Mouse (Mus musculus) spleen, embryonic (tissue): ENCODE results near the gene Dock2.

Experiments
- CTCF ChIA-PET: fragments of 350-600 bp; sonication (Branson Sonifier 250); formaldehyde crosslinking; loops from one replicate; lab custom pipeline; 2022; lab: Charles Lee

Gene Dock2

GRCm38 (mm10) chr11:34356109-34356508 is 427.6 kb downstream of the Dock2 start:
- CTCF ChIA-PET = no interaction called here

- CTCF ChIA-PET = no interaction called here
These were observed 428.3 kb downstream of the Dock2 start for GRCm38 (mm10) chr11:34355406-34355805.

GRCm38 (mm10) chr11:34349453-34350056 is 434.1 kb downstream of the Dock2 start:
- CTCF ChIA-PET = no interaction called here

GRCm38 (mm10) chr11:34348287-34348918 is 435.3 kb downstream of the Dock2 start:
- CTCF ChIA-PET = interaction anchor here (0.7 kb wide), 1 partner anchor 95 kb away, joined by 4 read pairs; no protein-coding TSS in a partner anchor

DNA sequence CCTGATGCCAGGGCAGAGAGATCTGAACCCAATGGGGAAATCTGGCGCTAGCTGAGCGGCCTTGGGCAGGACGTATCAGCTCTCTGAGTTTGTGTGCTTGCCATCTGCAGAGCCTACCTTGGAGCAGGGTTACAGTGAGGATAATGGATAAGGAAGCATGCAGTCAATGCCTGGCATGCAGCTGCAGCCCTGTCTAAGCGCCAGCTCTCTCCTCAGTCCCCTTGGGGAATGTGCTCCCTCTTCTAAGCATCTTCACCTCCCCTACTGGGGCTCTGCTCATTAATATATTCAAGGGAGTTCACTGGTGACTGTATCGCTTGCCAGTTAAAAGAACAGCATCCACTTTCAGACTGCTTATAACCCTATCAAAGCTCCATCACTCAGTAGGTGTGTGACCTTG is 439.4 kb downstream of the Dock2 start:
- CTCF ChIA-PET = no interaction called here

GRCm38 (mm10) chr11:34343742-34344307 is 439.9 kb downstream of the Dock2 start:
- CTCF ChIA-PET = no interaction called here

GRCm38 (mm10) chr11:34339693-34340092 is 444.0 kb downstream of the Dock2 start:
- CTCF ChIA-PET = no interaction called here

DNA sequence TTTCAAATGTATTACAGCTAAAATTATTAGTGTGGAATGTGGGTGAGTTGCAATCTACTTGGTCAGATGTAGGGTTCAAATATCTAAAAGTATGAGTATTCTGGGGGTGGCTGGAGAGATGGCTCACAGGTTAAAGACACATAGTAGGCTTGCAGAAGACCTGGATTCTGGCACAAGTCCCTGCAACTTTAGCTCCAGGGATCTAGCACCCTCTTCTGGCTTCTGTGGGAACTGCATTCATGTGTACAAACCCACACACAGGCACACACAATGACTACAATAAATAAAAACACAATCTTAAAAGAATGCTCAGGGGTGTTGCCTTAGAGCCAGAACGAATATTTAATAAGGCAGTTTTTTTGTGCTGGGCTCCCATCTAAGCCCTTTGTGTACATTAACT is 445.8 kb downstream of the Dock2 start:
- CTCF ChIA-PET = no interaction called here

- CTCF ChIA-PET = interaction anchor here (0.7 kb wide), 1 partner anchor 429 kb away, joined by 8 read pairs; no protein-coding TSS in a partner anchor
These were observed 451.2 kb downstream of the Dock2 start for GRCm38 (mm10) chr11:34332344-34333031.

- CTCF ChIA-PET = no interaction called here
These were observed 460.0 kb downstream of the Dock2 start for GRCm38 (mm10) chr11:34323664-34324063.

DNA sequence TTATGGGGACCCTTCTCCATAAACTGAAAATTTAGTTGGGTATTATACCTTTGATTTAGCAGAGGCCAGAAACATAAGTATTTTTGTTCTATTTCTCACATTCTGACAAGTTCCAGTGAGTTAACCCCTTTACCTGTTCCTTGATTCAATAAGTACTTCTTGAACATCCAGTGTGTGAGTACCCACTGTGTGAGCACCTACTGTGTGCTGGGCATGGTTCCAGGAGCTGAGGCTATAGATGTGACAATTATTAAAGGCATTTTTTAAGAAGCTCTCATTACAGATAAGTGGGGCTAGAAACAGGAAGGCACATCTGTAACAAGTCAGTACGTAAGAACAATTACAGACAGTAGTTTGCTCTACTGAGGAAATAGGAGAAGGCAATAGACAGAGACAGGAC is 464.4 kb downstream of the Dock2 start:
- CTCF ChIA-PET = no interaction called here

DNA sequence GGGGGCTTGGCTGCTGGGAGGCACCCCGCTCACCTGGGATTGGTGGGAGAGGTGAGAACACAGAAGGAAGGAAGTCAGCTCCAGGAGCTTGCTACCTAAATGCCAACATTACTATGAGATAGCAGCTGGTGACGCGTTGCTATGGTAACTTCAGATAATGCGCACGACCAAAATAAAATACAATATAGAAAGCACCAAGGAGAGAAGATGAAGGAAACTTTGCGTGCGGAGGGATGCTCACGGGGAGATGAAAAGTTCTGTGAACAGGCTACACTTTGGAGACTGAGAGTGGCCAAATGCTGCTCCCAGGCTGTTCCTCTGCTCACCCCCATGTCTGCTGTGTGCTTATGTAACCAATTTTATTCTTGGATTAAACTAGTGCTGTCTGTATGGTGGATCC is 466.7 kb downstream of the Dock2 start:
- CTCF ChIA-PET = interaction anchor here (0.6 kb wide), 1 partner anchor 1580 kb away, joined by 6 read pairs; no protein-coding TSS in a partner anchor

DNA sequence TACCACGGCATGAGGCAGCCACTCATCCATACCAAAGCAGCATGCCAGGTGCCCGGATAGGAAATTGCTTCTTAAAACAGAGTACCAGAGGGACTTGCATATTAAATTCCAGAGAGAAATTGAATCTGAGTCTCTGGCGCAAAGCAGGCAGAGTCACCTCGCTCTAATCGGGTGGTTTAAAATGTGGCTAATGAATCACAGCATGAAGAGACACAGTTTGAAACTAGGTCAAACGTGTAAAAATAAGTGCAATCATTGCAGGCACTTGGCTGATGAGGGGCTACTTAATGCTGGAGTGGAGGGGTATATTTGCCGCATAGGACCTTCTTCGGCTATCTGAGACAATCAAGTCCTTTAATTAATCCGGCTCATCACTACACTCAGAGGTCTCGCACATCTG is 467.5 kb downstream of the Dock2 start:
- CTCF ChIA-PET = no interaction called here

DNA sequence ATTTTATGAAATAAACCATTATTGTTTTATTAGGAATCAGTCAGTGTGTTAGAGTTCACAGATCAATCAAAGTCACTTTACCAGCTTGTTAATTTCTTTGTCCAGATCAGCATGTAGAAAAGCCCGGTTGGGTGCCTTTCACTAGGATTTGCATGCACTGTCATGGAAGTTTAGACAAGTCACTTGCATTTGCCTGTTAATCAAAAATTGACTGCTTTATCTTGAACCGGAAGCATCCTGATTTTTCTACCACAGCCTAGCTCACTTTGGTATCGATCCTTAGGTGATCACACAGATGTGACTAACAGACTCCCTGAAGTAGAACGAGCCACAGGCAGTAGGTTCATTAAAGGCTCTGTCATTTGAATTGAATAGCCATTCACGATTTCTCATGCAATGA is 468.3 kb downstream of the Dock2 start:
- CTCF ChIA-PET = no interaction called here

DNA sequence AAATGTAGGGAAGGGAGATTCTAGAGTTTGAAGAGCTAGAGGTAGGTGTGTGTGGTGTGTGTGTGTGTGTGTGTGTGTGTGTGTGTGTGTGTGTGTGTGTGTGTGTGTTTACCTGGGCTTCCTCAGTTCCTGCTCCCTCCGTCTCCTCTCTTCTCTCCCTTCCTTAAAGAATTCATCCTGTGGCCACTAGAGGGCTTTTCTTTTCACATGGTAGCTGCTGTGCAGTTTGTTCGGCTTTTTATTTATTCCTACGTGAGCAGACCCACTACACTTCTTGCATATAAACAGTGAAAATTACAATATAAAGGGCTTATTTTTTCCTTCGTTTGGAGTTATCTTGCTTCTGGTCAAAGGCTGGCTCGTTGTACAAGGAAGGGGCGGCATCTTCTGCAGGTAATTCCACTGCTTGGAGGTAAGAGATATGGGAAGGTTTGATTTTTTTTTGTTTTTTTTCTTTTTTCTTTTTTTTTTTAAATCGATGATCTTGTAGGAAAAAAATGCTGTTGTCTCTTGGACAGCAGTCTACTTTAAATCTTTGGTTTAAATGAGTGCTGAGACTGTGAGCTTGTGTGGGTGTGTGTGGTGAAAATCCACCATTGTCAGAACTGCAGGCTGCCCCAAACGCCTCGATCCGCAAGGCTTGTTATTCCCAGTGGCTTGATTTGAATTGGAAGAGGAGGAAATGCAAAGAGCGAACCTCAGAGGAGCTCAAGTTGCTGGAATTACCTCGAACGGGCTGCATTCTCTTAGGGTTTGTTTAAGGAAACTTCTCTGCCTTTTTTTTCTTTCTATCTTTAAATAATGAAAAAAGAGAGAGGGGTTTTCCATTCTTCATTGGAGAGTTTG is 468.9 kb downstream of the Dock2 start, which contains the start of gene Fam196b:
TSS of gene Fam196b (plus strand) at position 289 of the 846 bp plus-strand sequence.
- CTCF ChIA-PET = interaction anchor here (0.6 kb wide), 2 partner anchors 15 to 44 kb away, joined by 3 to 5 read pairs; no protein-coding TSS in a partner anchor

GRCm38 (mm10) chr11:34312208-34312607 is 471.5 kb downstream of the Dock2 start:
- CTCF ChIA-PET = no interaction called here

- CTCF ChIA-PET = no interaction called here
These were observed 472.0 kb downstream of the Dock2 start for GRCm38 (mm10) chr11:34311717-34312116.

- CTCF ChIA-PET = no interaction called here
These were observed 474.3 kb downstream of the Dock2 start for GRCm38 (mm10) chr11:34309360-34309759.

- CTCF ChIA-PET = no interaction called here
These were observed 475.0 kb downstream of the Dock2 start for GRCm38 (mm10) chr11:34308731-34309130.

GRCm38 (mm10) chr11:34306231-34306630 is 477.5 kb downstream of the Dock2 start:
- CTCF ChIA-PET = no interaction called here

GRCm38 (mm10) chr11:34300064-34300463 is 483.6 kb downstream of the Dock2 start:
- CTCF ChIA-PET = interaction anchor here (0.6 kb wide), 1 partner anchor 377 kb away, joined by 11 read pairs; no protein-coding TSS in a partner anchor
